Mouse (Mus musculus) ES-Bruce4 (cell line): ENCODE measurements at regions not wholly inside any gene's neighbourhood (a gene's known extent, or its start where the extent isn't known, plus 50 kb on each side); places are given as distances from the start of the nearest gene placed in this dataset.

Source experiments
- CTCF ChIP-seq: IDR thresholded peaks from one replicate; pipeline ENCODE4 v1.8.1; 2011; ENCODE audit warnings: low read depth, low read length
- EP300 ChIP-seq: IDR thresholded peaks from 2 replicates; pipeline ENCODE4 v1.6.1; 2011; ENCODE audit warnings: low read depth, low read length; ENCODE audit not compliant: insufficient read depth
- POLR2A ChIP-seq: IDR thresholded peaks from one replicate; pipeline ENCODE4 v1.8.1; 2011; ENCODE audit warnings: low read length; ENCODE audit not compliant: insufficient read depth

DNA sequence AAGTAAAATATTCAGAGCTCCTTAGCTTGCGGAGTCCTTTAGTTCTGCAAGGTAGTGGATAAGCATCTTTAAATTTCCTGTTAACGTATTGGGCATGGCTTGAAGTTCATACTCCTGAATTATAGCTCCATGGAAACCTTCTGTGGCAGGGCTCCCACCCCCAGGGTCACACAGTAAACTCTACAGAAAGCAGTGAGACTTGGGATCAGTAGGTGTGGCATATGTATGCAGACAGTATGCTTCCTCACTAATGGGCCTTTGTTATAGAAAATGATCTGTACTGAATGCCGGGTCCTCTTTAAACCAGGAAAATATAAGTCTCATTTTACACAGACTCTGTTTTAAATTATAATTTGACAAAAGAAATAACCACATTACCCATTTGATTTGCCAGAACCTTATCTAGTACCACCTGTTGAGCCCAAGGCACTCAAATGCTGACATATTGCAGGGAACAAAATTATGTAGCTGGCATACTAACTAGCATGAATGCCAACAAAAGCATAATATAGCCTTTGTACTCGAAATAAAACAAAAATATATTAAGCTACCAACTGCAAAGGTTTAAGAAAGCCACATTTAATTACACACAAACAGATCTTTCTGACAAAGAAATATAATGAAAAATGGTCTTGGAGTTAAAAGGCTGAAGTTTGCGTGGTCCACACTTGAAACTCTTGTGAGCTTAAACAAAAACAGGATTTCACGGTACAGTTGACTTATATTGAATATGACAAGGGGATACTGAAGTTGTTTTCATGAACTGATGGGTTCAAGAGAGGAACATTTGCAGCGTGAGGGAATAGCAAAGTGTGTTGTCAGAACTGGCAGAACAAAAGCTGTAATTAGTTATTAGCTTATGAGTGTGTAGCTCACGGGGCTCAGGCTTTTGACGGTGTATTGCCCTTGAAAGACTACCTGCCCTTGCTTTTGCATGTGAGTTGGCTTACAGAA lies 310.7 kb upstream of the Nr5a2 start:
- TF ChIP-seq EP300 (no peak), CTCF (no peak), POLR2A (no peak)
